Comparison of ENCODE assay signal across 32 mouse cellular contexts in genomic region chr19:28796146-28796848, GRCm38 (mm10). TPM values are rescaled to one million over a fixed set of nuclear protein-coding genes. Genes with fewer than 3 reads are reported as not detected.
A peak's percentile ranks its signal among the peaks of the same experiment; 100 is the strongest.
DNase-seq lines count a peak whose midpoint lies in the region; ATAC-seq and TF ChIP-seq lines count a peak whose summit lies in the region.
"Had no signal": no experiment of that assay in that cellular context is flagged by ENCODE, and none has a peak within 500 bp of the region (broad histone marks: within the 10 kb centered on the region; RNA-seq: fewer than 3 reads in every experiment).

No protein-coding gene starts in this region.

- WGBS in forebrain, embryonic 14.5 days, result 35% methylated on average over 5 of the region's 5 CpGs
- WGBS in forebrain, embryonic 10.5 days, result 77% methylated on average over 5 of the region's 5 CpGs

- no peaks in the 10 kb centered on the region for H3K27me3 ChIP-seq in forebrain, embryonic 14.5 days (replicated peaks; ENCODE audit: control insufficient read depth, insufficient read depth, low read length)
- no peaks in the 10 kb centered on the region for H3K27me3 ChIP-seq in forebrain, embryonic 10.5 days (ENCODE audit: poor library complexity, severe bottlenecking)
- H3K27me3 ChIP-seq: embryonic facial prominence, embryonic 15.5 days; hindbrain, embryonic 13.5 days; kidney, embryonic 15.5 days; limb, embryonic 12.5 days; lung, embryonic 15.5 days; neural tube, embryonic 13.5 days; stomach, embryonic 15.5 days had no signal

- H3K27ac ChIP-seq in forebrain, embryonic 14.5 days (ENCODE audit: low read depth, low read length), result peak overlapping the region; percentile 65; the same call in 1 of the 2 replicates
- no peak overlapping the region for H3K27ac ChIP-seq in forebrain, embryonic 10.5 days
- H3K27ac ChIP-seq: embryonic facial prominence, embryonic 10.5 days; embryonic facial prominence, embryonic 15.5 days; gastrocnemius, adult 2 months; hindbrain, embryonic 13.5 days; kidney, embryonic 15.5 days; limb, embryonic 12.5 days; lung, embryonic 15.5 days; neural tube, embryonic 13.5 days; stomach, embryonic 15.5 days had no signal

- no peak for TF ChIP-seq CTCF in brain, embryonic 14.5 days (IDR thresholded peaks at IDR 0.05; ENCODE audit: borderline replicate concordance, extremely low read depth, insufficient read depth, insufficient read length)

- no peaks in the 10 kb centered on the region for H3K9me3 ChIP-seq in forebrain, embryonic 14.5 days (replicated peaks; ENCODE audit: control insufficient read depth, low read length)
- H3K9me3 ChIP-seq in forebrain, embryonic 10.5 days, result no peaks in the 10 kb centered on the region
- H3K9me3 ChIP-seq: embryonic facial prominence, embryonic 10.5 days; embryonic facial prominence, embryonic 15.5 days; hindbrain, embryonic 13.5 days; kidney, embryonic 15.5 days; limb, embryonic 12.5 days; lung, embryonic 15.5 days; neural tube, embryonic 13.5 days; stomach, embryonic 15.5 days had no signal

- H3K4me3 ChIP-seq in forebrain, embryonic 14.5 days (ENCODE audit: low read depth, low read length), result no peak overlapping the region
- H3K4me3 ChIP-seq in forebrain, embryonic 10.5 days, result no peak overlapping the region
- H3K4me3 ChIP-seq: embryonic facial prominence, embryonic 10.5 days; embryonic facial prominence, embryonic 15.5 days; gastrocnemius, adult 2 months; hindbrain, embryonic 13.5 days; kidney, embryonic 15.5 days; limb, embryonic 12.5 days; lung, embryonic 15.5 days; neural tube, embryonic 13.5 days; stomach, embryonic 15.5 days had no signal

- peaks cover 2% of the 10 kb centered on the region; the same call in 1 of the 2 replicates for H3K4me1 ChIP-seq in forebrain, embryonic 14.5 days (ENCODE audit: control insufficient read depth, insufficient read depth, low read length)
- 0 out of 2 replicates have a peak, but pooled peaks cover 3% of the 10 kb centered on the region for H3K4me1 ChIP-seq in forebrain, embryonic 10.5 days
- H3K4me1 ChIP-seq: embryonic facial prominence, embryonic 10.5 days; embryonic facial prominence, embryonic 15.5 days; hindbrain, embryonic 13.5 days; kidney, embryonic 15.5 days; limb, embryonic 12.5 days; lung, embryonic 15.5 days; stomach, embryonic 15.5 days had no signal

- no peak overlapping the region for H3K4me2 ChIP-seq in forebrain, embryonic 14.5 days (ENCODE audit: low read length)
- H3K4me2 ChIP-seq: embryonic facial prominence, embryonic 15.5 days; heart, embryonic 11.5 days; hindbrain, embryonic 13.5 days; kidney, embryonic 15.5 days; limb, embryonic 12.5 days; lung, embryonic 15.5 days; midbrain, embryonic 11.5 days; neural tube, embryonic 13.5 days; stomach, embryonic 15.5 days had no signal

- no peaks in the 10 kb centered on the region for H3K36me3 ChIP-seq in forebrain, embryonic 14.5 days (ENCODE audit: control insufficient read depth, insufficient read depth, low read length)
- H3K36me3 ChIP-seq in forebrain, embryonic 10.5 days (replicated peaks), result no peaks in the 10 kb centered on the region
- H3K36me3 ChIP-seq: embryonic facial prominence, embryonic 10.5 days; embryonic facial prominence, embryonic 15.5 days; hindbrain, embryonic 13.5 days; kidney, embryonic 15.5 days; limb, embryonic 12.5 days; lung, embryonic 15.5 days; neural tube, embryonic 13.5 days; stomach, embryonic 15.5 days had no signal

- no peak for TF ChIP-seq POLR2A in brain, embryonic 14.5 days (IDR thresholded peaks at IDR 0.05; ENCODE audit: borderline replicate concordance, extremely low read depth, insufficient read depth, insufficient read length, poor library complexity, severe bottlenecking)

- peak; percentile 90 for ATAC-seq in forebrain, embryonic 14.5 days
- ATAC-seq: CD4-positive, CD25-positive, alpha-beta regulatory T cell, adult 4 months had no signal

- H3K9ac ChIP-seq in forebrain, embryonic 14.5 days (ENCODE audit: low read length), result no peak overlapping the region
- H3K9ac ChIP-seq: embryonic facial prominence, embryonic 15.5 days; hindbrain, embryonic 13.5 days; kidney, embryonic 15.5 days; limb, embryonic 12.5 days; lung, embryonic 15.5 days; neural tube, embryonic 13.5 days; stomach, embryonic 15.5 days had no signal

- peak; percentile 84 for DNase-seq in forebrain, embryonic 14.5 days (ENCODE audit: low spot score)
- DNase-seq in forebrain, embryonic 10.5 days (ENCODE audit: extremely low spot score, low spot score), result no peak
- DNase-seq in layer of hippocampus, adult 9-11 months, result peak; percentile 21
- DNase-seq in layer of hippocampus, adult 18-20 months (ENCODE audit: low spot score in 2 of 2), result no peak
- DNase-seq in brain, embryonic 14.5 days (ENCODE audit: low read depth), result peak; percentile 87
- peak; percentile 32 for DNase-seq in telencephalon, adult 2 months (ENCODE audit: low read depth, low spot score)
- no peak for DNase-seq in lung, postnatal 25 days (ENCODE audit: low spot score)
- DNase-seq: adrenal gland, adult 2 months; cerebellum, adult 11 months; cerebellum, adult 9-10 months; gastrocnemius, adult 2 months; gastrocnemius, postnatal 36 days; heart, adult 18-20 months; heart, postnatal 36 days; kidney, adult 18-20 months; kidney, postnatal 25 days; lung, postnatal 36 days; right cerebral cortex, postnatal 14 days; thymus, postnatal 14 days had no signal

RNA-seq across cellular contexts. Expression of gene Slc1a1, which starts 38.6 kb away (rescaled TPM):
- polyA plus RNA-seq in forebrain, embryonic 14.5 days (2014; fragmentation: Nextera tagmentation; extraction: Ambion mirVana), result 9.3 and 13.6 TPM in 2 replicates
- 0.52 and 0.65 TPM in 2 replicates for polyA plus RNA-seq in forebrain, embryonic 10.5 days (2016; fragmentation: Nextera tagmentation; extraction: Ambion mirVana)
- 100 to 1,000 TPM; 137 to 138 TPM for total RNA-seq in layer of hippocampus, adult 18-20 months (2021)
- 15.0 and 22.2 TPM in 2 replicates for polyA plus RNA-seq in brain, embryonic 14.5 days (2012; rRNA removed)
- total RNA-seq: liver, adult 2 months; megakaryocyte, adult 5-6 weeks had no signal
- polyA plus RNA-seq: liver, adult 2 months had no signal

Comparison
In these comparisons a context has a peak if more than half of its experiments do, and no peak if none do; other contexts are left out.
1. DNase-seq: peak in forebrain, embryonic 14.5 days (single experiment), layer of hippocampus, adult 9-11 months (single experiment), brain, embryonic 14.5 days (single experiment) and telencephalon, adult 2 months (single experiment); none in forebrain, embryonic 10.5 days (single experiment), layer of hippocampus, adult 18-20 months (0 of 2) and lung, postnatal 25 days (single experiment).